Mouse (Mus musculus) hindbrain, postnatal 0 days (tissue): ENCODE measurements around the gene Musk. TPM values are rescaled to one million over a fixed set of nuclear protein-coding genes. Genes with fewer than 3 reads are reported as not detected.

Source experiments
- ATAC-seq: fragments of 200-750 bp; cut with Nextera tagmentation; 2 replicates; pipeline ENCODE4 v1.8.0; 2017; ENCODE audit warnings: mild to moderate bottlenecking, moderate TSS enrichment, moderate library complexity
- DNase-seq: peaks from one replicate; pipeline ENCODE4 v3.0.0-alpha.2; 2015; ENCODE audit warnings: low spot score
- H3K27ac ChIP-seq: fragments of 300-500 bp; sonication (generic); 2 replicates; pipeline ENCODE4 v1.5.1; 2014; ENCODE audit warnings: mild to moderate bottlenecking
- H3K27me3 ChIP-seq: fragments of 300-500 bp; sonication (generic); 2 replicates; pipeline ENCODE4 v1.6.1; 2014; ENCODE audit warnings: low read length, mixed read lengths; ENCODE audit not compliant: insufficient read depth
- H3K36me3 ChIP-seq: fragments of 300-500 bp; sonication (generic); 2 replicates; pipeline ENCODE4 v1.6.1; 2014; ENCODE audit warnings: low read length, mixed read lengths; ENCODE audit not compliant: insufficient read depth
- H3K4me1 ChIP-seq: fragments of 300-500 bp; sonication (generic); 2 replicates; pipeline ENCODE4 v1.6.1; 2014; ENCODE audit warnings: antibody characterized with exemption, low read length, mixed read lengths; ENCODE audit not compliant: insufficient read depth
- H3K4me2 ChIP-seq: fragments of 300-500 bp; sonication (generic); 2 replicates; pipeline ENCODE4 v1.6.1; 2014; ENCODE audit warnings: low read depth, mild to moderate bottlenecking, low read length, moderate library complexity, mixed read lengths
- H3K4me3 ChIP-seq: fragments of 300-500 bp; sonication (generic); 2 replicates; pipeline ENCODE4 v1.5.1; 2014; ENCODE audit warnings: low read length
- H3K9ac ChIP-seq: fragments of 300-500 bp; sonication (generic); replicated peaks from 2 replicates; pipeline ENCODE4 v1.6.1; 2014; ENCODE audit warnings: mild to moderate bottlenecking, low read length, moderate library complexity, mixed read lengths
- H3K9me3 ChIP-seq: fragments of 300-500 bp; sonication (generic); 2 replicates; pipeline ENCODE4 v1.6.1; 2016; ENCODE audit warnings: low read length, mixed read lengths
- CTCF ChIP-seq: IDR thresholded peaks from 2 replicates; pipeline ENCODE4 v1.5.1; 2016; ENCODE audit warnings: antibody characterized with exemption, control low read depth, low read depth
- WGBS: fragments of 180-500 bp; shearing (Covaris S2); extraction: QIAGEN DNeasy Blood & Tissue Kit; methylation state at CpG from one replicate; pipeline ENCODE4 v1.1.7; 2014; 5-methylcytosine and 5-hydroxymethylcytosine counted together
- polyA plus RNA-seq: library from polyadenylated mRNA; unstranded; fragments of >200 nt; fragmentation: Nextera tagmentation; extraction: Ambion mirVana; gene quantifications from 2 replicates; pipeline ENCODE4 v1.2.1, GENCODE M21; 2015
- total RNA-seq: library from RNA; depleted of rRNA; stranded (reverse); fragments of >200 nt; gene quantifications from 2 replicates; pipeline ENCODE4 v1.2.3, GENCODE M21; 2014

Gene Musk
- total and polyA plus RNA-seq, 2 experiments from 2014 or later = 0.05 to 0.24 TPM

DNA sequence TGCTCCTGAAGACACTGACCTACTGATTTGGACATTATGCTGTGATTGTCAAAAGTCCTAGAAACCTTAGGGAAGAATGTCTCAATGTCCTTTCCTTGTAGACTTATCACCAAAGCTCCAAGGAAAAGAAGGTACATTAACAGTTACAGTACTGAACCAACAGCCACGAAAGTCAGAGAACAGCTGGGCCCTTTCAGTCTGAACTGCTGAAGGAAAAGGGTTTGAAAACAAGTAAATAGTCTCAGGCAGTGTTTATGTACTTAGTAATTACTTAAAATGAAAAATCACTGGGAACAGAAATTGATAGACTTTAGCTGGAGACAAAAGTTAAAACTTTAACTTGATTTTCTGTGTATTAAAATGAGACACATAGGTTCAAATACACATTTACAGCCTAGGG, 27.6 kb downstream of the Musk start:
- TF ChIP-seq CTCF = no peak
- H3K4me1 ChIP-seq = no peaks in the 10 kb centered on the region
- H3K4me2 ChIP-seq = no peak overlapping the region
- H3K27me3 ChIP-seq = no peaks in the 10 kb centered on the region
- H3K9me3 ChIP-seq = no peaks in the 10 kb centered on the region
- WGBS = 77% methylated on average over 1 of the region's 1 CpGs
- ATAC-seq (no peak), DNase-seq (no peak)
- H3K9ac ChIP-seq = no peak overlapping the region
- H3K36me3 ChIP-seq = no peaks in the 10 kb centered on the region
- no peak overlapping the region for H3K27ac ChIP-seq
- H3K4me3 ChIP-seq = no peak overlapping the region

DNA sequence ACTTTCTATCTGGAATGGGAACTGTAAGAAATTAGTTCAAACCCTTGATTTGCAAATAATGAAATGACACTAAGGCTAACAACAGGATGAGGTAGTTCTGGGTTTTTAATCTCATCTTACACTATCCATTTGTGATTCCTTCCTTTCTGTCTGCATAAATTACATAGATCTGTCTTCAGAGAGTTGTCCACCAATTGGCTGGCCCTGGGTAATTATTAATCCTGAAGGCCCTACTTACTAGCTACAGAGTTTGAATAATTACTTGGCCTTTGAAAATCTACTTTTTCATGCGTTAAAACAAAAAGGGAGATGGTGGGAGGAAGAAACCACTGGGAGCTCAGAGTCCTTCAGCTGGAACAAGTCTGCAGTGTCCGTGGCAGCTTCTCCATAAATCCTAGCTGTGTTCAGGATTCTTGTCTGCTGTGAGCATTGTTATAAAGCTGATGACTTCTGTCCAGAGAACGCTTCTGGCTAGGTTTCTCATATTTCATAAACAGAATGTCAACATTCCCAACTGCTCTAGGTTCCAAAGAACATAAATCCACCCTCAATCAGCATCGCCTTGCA, 29.3 kb downstream of the Musk start:
- Histone ChIP-seq H3K9ac (no peak overlapping the region), H3K4me3 (no peak overlapping the region), H3K36me3 (no peaks in the 10 kb centered on the region), H3K27me3 (no peaks in the 10 kb centered on the region), H3K27ac (no peak overlapping the region), H3K9me3 (no peaks in the 10 kb centered on the region), H3K4me2 (no peak overlapping the region), H3K4me1 (no peaks in the 10 kb centered on the region)
- TF ChIP-seq CTCF = no peak
- WGBS = 59% methylated on average over 4 of the region's 4 CpGs
- DNase-seq = no peak
- ATAC-seq = no peak

DNA sequence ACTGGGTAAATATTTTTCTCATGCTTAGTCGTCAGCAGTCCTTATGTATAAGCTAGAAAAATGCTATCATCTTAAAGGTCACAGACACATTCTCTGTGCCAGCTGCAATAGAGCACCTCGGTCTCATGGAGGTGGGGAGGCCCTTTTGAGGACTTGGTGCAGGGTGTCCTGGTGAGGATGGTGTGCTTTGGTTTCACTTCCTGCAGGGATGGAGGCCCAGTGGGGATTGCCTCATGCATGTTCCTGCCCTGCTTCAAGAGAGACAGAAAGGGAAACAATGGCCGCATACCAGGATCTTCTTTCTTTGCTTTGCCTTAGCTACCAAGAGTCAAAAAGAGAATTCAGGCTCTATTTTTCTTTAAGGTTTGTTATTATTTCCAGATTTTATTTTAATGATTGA, 31.8 kb downstream of the Musk start:
- H3K4me3 ChIP-seq = no peak overlapping the region
- no peaks in the 10 kb centered on the region for H3K4me1 ChIP-seq
- H3K4me2 ChIP-seq = no peak overlapping the region

DNA sequence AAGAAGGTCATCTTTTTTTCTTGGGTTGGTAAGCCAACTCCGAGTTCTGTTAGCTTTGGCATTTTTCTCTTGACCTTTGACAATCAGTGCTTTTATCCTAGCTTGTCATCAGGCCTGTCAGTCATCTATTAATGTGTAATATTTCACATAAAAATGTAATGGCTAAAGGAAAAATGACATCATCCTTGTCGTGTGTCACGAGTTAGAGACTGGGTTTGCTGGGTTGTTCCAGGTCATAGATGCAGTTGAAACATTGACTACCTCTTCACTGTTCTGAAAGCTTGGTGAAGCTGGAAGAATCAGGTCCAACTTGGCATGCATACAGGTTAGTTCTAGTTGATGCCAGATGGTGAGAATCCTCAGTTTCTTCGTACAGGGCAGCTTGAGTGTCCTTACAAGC, 34.5 kb downstream of the Musk start:
- ATAC-seq = no peak
- 77% methylated on average over 4 of the region's 4 CpGs for WGBS
- no peak for TF ChIP-seq CTCF

More for the DNA sequence above, 31.8 kb downstream of the Musk start:
- WGBS = 80% methylated on average over 3 of the region's 3 CpGs
- Histone ChIP-seq H3K36me3 (no peaks in the 10 kb centered on the region), H3K27me3 (no peaks in the 10 kb centered on the region), H3K27ac (no peak overlapping the region), H3K9ac (no peak overlapping the region), H3K9me3 (no peaks in the 10 kb centered on the region)
- no peak for ATAC-seq
- no peak for TF ChIP-seq CTCF
- no peak for DNase-seq

DNA sequence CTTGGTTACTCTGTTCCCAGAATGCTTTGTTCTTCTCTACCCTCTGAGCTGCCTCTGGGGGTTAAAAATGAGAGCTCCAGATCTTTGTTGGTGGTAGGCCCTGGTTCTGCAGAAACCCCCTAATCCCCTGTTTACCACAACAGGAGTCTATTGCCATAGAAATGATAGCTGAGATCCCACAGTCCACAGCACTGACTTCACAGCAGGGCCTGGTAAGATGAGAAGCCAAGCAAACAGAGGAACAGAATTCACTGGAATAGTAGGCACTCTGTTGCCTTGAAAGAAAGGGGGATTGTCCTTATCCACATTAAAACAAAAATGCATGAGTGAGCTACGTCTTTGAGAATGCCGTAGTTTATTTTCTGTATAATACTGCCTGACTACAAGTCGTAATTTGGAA, 41.0 kb downstream of the Musk start:
- TF ChIP-seq CTCF = no peak
- H3K36me3 ChIP-seq = no peaks in the 10 kb centered on the region
- no peak overlapping the region for H3K4me3 ChIP-seq
- no peak overlapping the region for H3K4me2 ChIP-seq
- H3K27me3 ChIP-seq = no peaks in the 10 kb centered on the region
- DNase-seq (peak; percentile 9), ATAC-seq (peak; percentile 81)
- H3K27ac ChIP-seq = peak overlapping the region; percentile 41; the same call in 1 of the 2 replicates
- H3K4me1 ChIP-seq = no peaks in the 10 kb centered on the region
- H3K9me3 ChIP-seq = no peaks in the 10 kb centered on the region
- WGBS = 28% methylated on average over 3 of the region's 3 CpGs
- no peak overlapping the region for H3K9ac ChIP-seq

More for the DNA sequence above, 34.5 kb downstream of the Musk start:
- H3K36me3 ChIP-seq = no peaks in the 10 kb centered on the region
- no peaks in the 10 kb centered on the region for H3K4me1 ChIP-seq
- H3K27ac ChIP-seq = no peak overlapping the region
- H3K9me3 ChIP-seq = no peaks in the 10 kb centered on the region
- no peak overlapping the region for H3K9ac ChIP-seq
- no peak overlapping the region for H3K4me2 ChIP-seq
- DNase-seq = no peak
- no peaks in the 10 kb centered on the region for H3K27me3 ChIP-seq
- H3K4me3 ChIP-seq = no peak overlapping the region

DNA sequence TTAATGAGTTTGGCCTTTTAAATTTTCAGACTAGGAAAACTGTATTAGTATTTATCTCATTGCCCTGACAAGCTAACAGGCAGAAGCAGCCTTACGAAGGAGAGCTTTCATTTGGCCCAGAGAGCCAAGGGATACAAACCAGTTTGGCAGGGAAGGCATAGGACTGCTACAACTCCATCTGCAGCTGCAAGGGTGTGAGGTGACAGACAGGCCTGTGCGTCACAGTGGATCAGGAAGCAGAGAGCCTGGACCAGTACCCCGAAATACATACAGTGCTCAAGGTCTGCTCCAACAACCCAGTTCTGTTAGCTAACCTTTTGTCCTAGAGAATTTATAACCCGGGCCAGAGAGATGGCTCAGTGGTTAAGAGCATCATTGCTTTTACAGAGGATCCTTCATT, 42.5 kb downstream of the Musk start:
- ATAC-seq (no peak), DNase-seq (no peak)
- no peak overlapping the region for H3K9ac ChIP-seq
- no peaks in the 10 kb centered on the region for H3K27me3 ChIP-seq
- H3K4me3 ChIP-seq = no peak overlapping the region
- H3K36me3 ChIP-seq = no peaks in the 10 kb centered on the region
- no peak overlapping the region for H3K27ac ChIP-seq
- 83% methylated on average over 4 of the region's 4 CpGs for WGBS
- H3K9me3 ChIP-seq = no peaks in the 10 kb centered on the region
- H3K4me2 ChIP-seq = no peak overlapping the region
- no peaks in the 10 kb centered on the region for H3K4me1 ChIP-seq
- no peak for TF ChIP-seq CTCF

DNA sequence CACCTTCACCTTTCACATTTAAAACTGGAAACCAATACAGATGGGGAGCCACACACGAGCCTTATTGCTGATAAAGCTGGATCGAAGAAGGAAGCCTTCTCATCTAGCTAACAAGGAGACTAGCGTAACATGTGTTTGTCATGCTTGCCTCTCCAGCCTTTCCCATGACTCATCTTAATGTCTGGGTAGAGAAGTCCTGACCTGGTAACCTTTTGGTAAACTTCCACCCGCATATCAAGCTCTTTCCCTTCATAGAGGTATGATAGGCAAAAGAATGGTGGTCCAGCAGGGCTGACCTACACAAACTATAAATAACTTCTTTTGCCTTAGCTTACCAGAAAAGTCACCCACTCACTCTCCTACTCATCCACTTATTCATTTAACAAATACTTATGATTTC, 44.3 kb downstream of the Musk start:
- no peaks in the 10 kb centered on the region for H3K9me3 ChIP-seq
- ATAC-seq = no peak
- DNase-seq = no peak
- no peaks in the 10 kb centered on the region for H3K4me1 ChIP-seq
- H3K27me3 ChIP-seq = no peaks in the 10 kb centered on the region
- H3K9ac ChIP-seq = no peak overlapping the region
- H3K4me2 ChIP-seq = no peak overlapping the region
- 94% methylated on average over 4 of the region's 4 CpGs for WGBS
- no peak overlapping the region for H3K27ac ChIP-seq
- TF ChIP-seq CTCF = no peak
- H3K36me3 ChIP-seq = no peaks in the 10 kb centered on the region
- no peak overlapping the region for H3K4me3 ChIP-seq
